ENCODE assay signal across 26 mouse cellular contexts in genomic region chr5:82733707-82734106, GRCm38 (mm10).
DNase-seq lines count a peak whose midpoint lies in the region; ATAC-seq and TF ChIP-seq lines count a peak whose summit lies in the region.
"Had no signal": no experiment of that assay in that cellular context is flagged by ENCODE, and none has a peak within 500 bp of the region (broad histone marks: within the 10 kb centered on the region; RNA-seq: fewer than 3 reads in every experiment).

No protein-coding gene starts in this region.

- H3K27me3 ChIP-seq in forebrain, embryonic 14.5 days (replicated peaks; ENCODE audit: control insufficient read depth, insufficient read depth, low read length) = no peaks in the 10 kb centered on the region
- no peaks in the 10 kb centered on the region for H3K27me3 ChIP-seq in forebrain, embryonic 10.5 days (ENCODE audit: poor library complexity, severe bottlenecking)
- no peaks in the 10 kb centered on the region for H3K27me3 ChIP-seq in C2C12 (ENCODE audit: control insufficient read depth, insufficient read depth, insufficient read length)
- H3K27me3 ChIP-seq: CH12.LX; forebrain, embryonic 15.5 days; heart, embryonic 12.5 days; heart, embryonic 15.5 days; hindbrain, embryonic 13.5 days; intestine, embryonic 15.5 days had no signal

- TF ChIP-seq POLR2A in brain, embryonic 14.5 days (IDR thresholded peaks at IDR 0.05; ENCODE audit: borderline replicate concordance, extremely low read depth, insufficient read depth, insufficient read length, poor library complexity, severe bottlenecking) = no peak

- H3K9me3 ChIP-seq in forebrain, embryonic 14.5 days (replicated peaks; ENCODE audit: control insufficient read depth, low read length) = no peaks in the 10 kb centered on the region
- H3K9me3 ChIP-seq in forebrain, embryonic 10.5 days = no peaks in the 10 kb centered on the region
- H3K9me3 ChIP-seq: forebrain, embryonic 15.5 days; G1E; heart, embryonic 12.5 days; heart, embryonic 15.5 days; hindbrain, embryonic 10.5 days; hindbrain, embryonic 13.5 days; intestine, embryonic 15.5 days had no signal

- H3K4me1 ChIP-seq in forebrain, embryonic 14.5 days (ENCODE audit: control insufficient read depth, insufficient read depth, low read length) = no peaks in the 10 kb centered on the region
- no peaks in the 10 kb centered on the region for H3K4me1 ChIP-seq in forebrain, embryonic 10.5 days
- H3K4me1 ChIP-seq: forebrain, embryonic 15.5 days; heart, embryonic 12.5 days; heart, embryonic 15.5 days; hindbrain, embryonic 10.5 days; hindbrain, embryonic 13.5 days; intestine, embryonic 15.5 days had no signal

- no peak overlapping the region for H3K4me2 ChIP-seq in forebrain, embryonic 14.5 days (ENCODE audit: low read length)
- H3K4me2 ChIP-seq: forebrain, embryonic 15.5 days; heart, embryonic 12.5 days; heart, embryonic 15.5 days; hindbrain, embryonic 13.5 days; intestine, embryonic 15.5 days had no signal

- H3K27ac ChIP-seq in forebrain, embryonic 14.5 days (ENCODE audit: low read depth, low read length) = no peak overlapping the region
- H3K27ac ChIP-seq in forebrain, embryonic 10.5 days = no peak overlapping the region
- H3K27ac ChIP-seq: forebrain, embryonic 15.5 days; gastrocnemius, adult 2 months; heart, embryonic 15.5 days; hindbrain, embryonic 10.5 days; hindbrain, embryonic 13.5 days; intestine, embryonic 15.5 days had no signal

- H3K79me2 ChIP-seq in C2C12 (ENCODE audit: control insufficient read depth, insufficient read depth) = no peaks in the 10 kb centered on the region

- no peaks in the 10 kb centered on the region for H3K36me3 ChIP-seq in forebrain, embryonic 14.5 days (ENCODE audit: control insufficient read depth, insufficient read depth, low read length)
- H3K36me3 ChIP-seq in forebrain, embryonic 10.5 days (replicated peaks) = no peaks in the 10 kb centered on the region
- H3K36me3 ChIP-seq in C2C12 (ENCODE audit: control insufficient read depth, insufficient read depth) = no peaks in the 10 kb centered on the region
- H3K36me3 ChIP-seq: forebrain, embryonic 15.5 days; G1E; heart, embryonic 12.5 days; heart, embryonic 15.5 days; hindbrain, embryonic 10.5 days; hindbrain, embryonic 13.5 days; intestine, embryonic 15.5 days had no signal

- peak; percentile 33 for DNase-seq in forebrain, embryonic 14.5 days (ENCODE audit: low spot score)
- no peak for DNase-seq in forebrain, embryonic 10.5 days (ENCODE audit: extremely low spot score, low spot score)
- peak; percentile 19 for DNase-seq in 3134 (ENCODE audit: extremely low read depth, insufficient read length, low spot score)
- DNase-seq in brain, embryonic 14.5 days (ENCODE audit: low read depth) = peak; percentile 39
- no peak for DNase-seq in urinary bladder, postnatal 14 days (ENCODE audit: low spot score)
- DNase-seq in retina, postnatal 1 day = no peak
- DNase-seq: adrenal gland, adult 2 months; adrenal gland, postnatal 14 days; cerebellum, adult 18-20 months; cerebellum, adult 9-10 months; cerebellum, postnatal 14 days; gastrocnemius, adult 2 months; gastrocnemius, postnatal 14 days; heart, adult 11 months; heart, postnatal 10 days; heart, postnatal 36 days had no signal

- no peak overlapping the region for H3ac ChIP-seq in C2C12 (ENCODE audit: control insufficient read depth, insufficient read length, low read depth)

- TF ChIP-seq CTCF in C2C12 (IDR thresholded peaks at IDR 0.05; ENCODE audit: control insufficient read depth, insufficient read depth, insufficient read length) = no peak
- TF ChIP-seq CTCF in brain, embryonic 14.5 days (IDR thresholded peaks at IDR 0.05; ENCODE audit: borderline replicate concordance, extremely low read depth, insufficient read depth, insufficient read length) = no peak

- H3K79me3 ChIP-seq in C2C12 (ENCODE audit: low read depth) = no peaks in the 10 kb centered on the region

- H3K4me3 ChIP-seq in forebrain, embryonic 14.5 days (ENCODE audit: low read depth, low read length) = no peak overlapping the region
- no peak overlapping the region for H3K4me3 ChIP-seq in forebrain, embryonic 10.5 days
- H3K4me3 ChIP-seq in C2C12 (ENCODE audit: insufficient read depth, poor library complexity, severe bottlenecking) = no peak overlapping the region
- H3K4me3 ChIP-seq: forebrain, embryonic 15.5 days; gastrocnemius, adult 2 months; heart, embryonic 12.5 days; heart, embryonic 15.5 days; hindbrain, embryonic 10.5 days; hindbrain, embryonic 13.5 days; intestine, embryonic 15.5 days had no signal

- 68% methylated on average over 3 of the region's 3 CpGs for WGBS in forebrain, embryonic 14.5 days
- 90% methylated on average over 3 of the region's 3 CpGs for WGBS in forebrain, embryonic 10.5 days

- no peak overlapping the region for H3K9ac ChIP-seq in forebrain, embryonic 14.5 days (ENCODE audit: low read length)
- H3K9ac ChIP-seq: forebrain, embryonic 15.5 days; heart, embryonic 12.5 days; heart, embryonic 15.5 days; hindbrain, embryonic 13.5 days; intestine, embryonic 15.5 days had no signal

- no peak for ATAC-seq in forebrain, embryonic 14.5 days
- ATAC-seq: forebrain, embryonic 15.5 days; hindbrain, embryonic 16.5 days; intestine, embryonic 15.5 days had no signal

TF ChIP-seq in C2C12, 6 proteins besides CTCF, POLR2A, EP300 and RAD21:
- TF ChIP-seq CEBPB (IDR thresholded peaks at IDR 0.05; ENCODE audit: low read depth) = peak; percentile 43
- no peak for TF ChIP-seq MYOD1 (IDR thresholded peaks at IDR 0.05; ENCODE audit: control insufficient read depth, insufficient read length, low read depth)
- TF ChIP-seq FOSL1 (IDR thresholded peaks at IDR 0.05; ENCODE audit: insufficient read depth, low read length, poor library complexity, severe bottlenecking) = peak; percentile 33

Comparison
In these comparisons a context has a peak if more than half of its experiments do, and no peak if none do; other contexts are left out.
1. DNase-seq: peak in forebrain, embryonic 14.5 days (single experiment), 3134 (single experiment) and brain, embryonic 14.5 days (single experiment); none in forebrain, embryonic 10.5 days (single experiment), urinary bladder, postnatal 14 days (single experiment) and retina, postnatal 1 day (single experiment).